Mouse (Mus musculus): ENCODE measurements at regions not wholly inside any gene's neighbourhood (a gene's known extent, or its start where the extent isn't known, plus 50 kb on each side); places are given as distances from the start of the nearest gene placed in this dataset.

- DNase-seq (ENCODE audit: low read depth, low spot score), result no peak
- no peak for TF ChIP-seq ZC3H11A (IDR thresholded peaks at IDR 0.05; ENCODE audit: borderline replicate concordance, low read depth, low read length)
- TF ChIP-seq CHD2 (IDR thresholded peaks at IDR 0.05; ENCODE audit: low read depth, low read length), result no peak
- no peak for TF ChIP-seq ZNF384 (IDR thresholded peaks at IDR 0.05; ENCODE audit: low read depth, low read length)
- no peak for TF ChIP-seq MAFK (IDR thresholded peaks at IDR 0.05; ENCODE audit: insufficient read depth, low read depth, low read length)
- TF ChIP-seq HCFC1 (IDR thresholded peaks at IDR 0.05; ENCODE audit: borderline replicate concordance, insufficient read depth, low read length), result no peak
- in situ Hi-C loops (cut with MboI; ENCODE audit: low sequenced_read_pairs in 2 of 2, unreplicated experiment in 2 of 2), result no loop called here
- peak overlapping the region in 1 of 2 experiments; percentile 36; a peak in 1 of 4 replicates for H3K4me3 ChIP-seq (ENCODE audit: insufficient read depth in 1 of 2, low read depth in 1 of 2, low read length in 2 of 2, poor library complexity in 1 of 2, severe bottlenecking in 1 of 2)
- H3K9me3 ChIP-seq (ENCODE audit: control insufficient read depth, insufficient read depth, low read depth, low read length), result no peaks in the 10 kb centered on the region
- no peaks in the 10 kb centered on the region for H3K36me3 ChIP-seq (ENCODE audit: control insufficient read depth, insufficient read depth, low read length, poor library complexity, severe bottlenecking)
- H3K9ac ChIP-seq (ENCODE audit: insufficient read depth, low read depth, low read length, poor library complexity, severe bottlenecking), result no peak overlapping the region
- H3K4me1 ChIP-seq (ENCODE audit: control insufficient read depth in 2 of 2, insufficient read depth in 2 of 2, low read length in 2 of 2, poor library complexity in 1 of 2), result peaks cover 0 to 3% of the 10 kb centered on the region in 2 experiments; a peak in 2 of 4 replicates
- H3K27ac ChIP-seq (ENCODE audit: insufficient read depth, low read depth, low read length, poor library complexity, severe bottlenecking), result no peak overlapping the region
Measured at GRCm38 (mm10) chr15:36419943-36420480, 587.6 kb downstream of the Zfp706 start.

- TF ChIP-seq MAFK (IDR thresholded peaks at IDR 0.05; ENCODE audit: insufficient read depth, low read depth, low read length), result no peak
- no peak for TF ChIP-seq ZC3H11A (IDR thresholded peaks at IDR 0.05; ENCODE audit: borderline replicate concordance, low read depth, low read length)
- no peak for TF ChIP-seq HCFC1 (IDR thresholded peaks at IDR 0.05; ENCODE audit: borderline replicate concordance, insufficient read depth, low read length)
- TF ChIP-seq CHD2 (IDR thresholded peaks at IDR 0.05; ENCODE audit: low read depth, low read length), result no peak
- no peak for TF ChIP-seq ZNF384 (IDR thresholded peaks at IDR 0.05; ENCODE audit: low read depth, low read length)
- no peak overlapping the region for H3K27ac ChIP-seq (ENCODE audit: insufficient read depth, low read depth, low read length, poor library complexity, severe bottlenecking)
- no peaks in the 10 kb centered on the region for H3K36me3 ChIP-seq (ENCODE audit: control insufficient read depth, insufficient read depth, low read length, poor library complexity, severe bottlenecking)
- in situ Hi-C loops (cut with MboI; ENCODE audit: low sequenced_read_pairs in 2 of 2, unreplicated experiment in 2 of 2), result no loop called here
- peaks cover 0 to 3% of the 10 kb centered on the region in 2 experiments; a peak in 2 of 4 replicates for H3K4me1 ChIP-seq (ENCODE audit: control insufficient read depth in 2 of 2, insufficient read depth in 2 of 2, low read length in 2 of 2, poor library complexity in 1 of 2)
- H3K4me3 ChIP-seq (ENCODE audit: insufficient read depth in 1 of 2, low read depth in 1 of 2, low read length in 2 of 2, poor library complexity in 1 of 2, severe bottlenecking in 1 of 2), result no peak overlapping the region
- no peak for DNase-seq (ENCODE audit: low read depth, low spot score)
- H3K9me3 ChIP-seq (ENCODE audit: control insufficient read depth, insufficient read depth, low read depth, low read length), result no peaks in the 10 kb centered on the region
- no peak overlapping the region for H3K9ac ChIP-seq (ENCODE audit: insufficient read depth, low read depth, low read length, poor library complexity, severe bottlenecking)
Measured at GRCm38 (mm10) chr15:36417426-36417825, 590.1 kb downstream of the Zfp706 start.

- peaks cover 0 to 3% of the 10 kb centered on the region in 2 experiments; a peak in 2 of 4 replicates for H3K4me1 ChIP-seq (ENCODE audit: control insufficient read depth in 2 of 2, insufficient read depth in 2 of 2, low read length in 2 of 2, poor library complexity in 1 of 2)
- DNase-seq (ENCODE audit: low read depth, low spot score), result no peak
- no peak overlapping the region for H3K27ac ChIP-seq (ENCODE audit: insufficient read depth, low read depth, low read length, poor library complexity, severe bottlenecking)
- H3K9me3 ChIP-seq (ENCODE audit: control insufficient read depth, insufficient read depth, low read depth, low read length), result no peaks in the 10 kb centered on the region
- H3K9ac ChIP-seq (ENCODE audit: insufficient read depth, low read depth, low read length, poor library complexity, severe bottlenecking), result no peak overlapping the region
- no peak for TF ChIP-seq ZNF384 (IDR thresholded peaks at IDR 0.05; ENCODE audit: low read depth, low read length)
- TF ChIP-seq ZC3H11A (IDR thresholded peaks at IDR 0.05; ENCODE audit: borderline replicate concordance, low read depth, low read length), result no peak
- no peaks in the 10 kb centered on the region for H3K36me3 ChIP-seq (ENCODE audit: control insufficient read depth, insufficient read depth, low read length, poor library complexity, severe bottlenecking)
- H3K4me3 ChIP-seq (ENCODE audit: insufficient read depth in 1 of 2, low read depth in 1 of 2, low read length in 2 of 2, poor library complexity in 1 of 2, severe bottlenecking in 1 of 2), result no peak overlapping the region
- in situ Hi-C loops (cut with MboI; ENCODE audit: low sequenced_read_pairs in 2 of 2, unreplicated experiment in 2 of 2), result no loop called here
Measured at GRCm38 (mm10) chr15:36415552-36416249, 591.9 kb downstream of the Zfp706 start.

- Histone ChIP-seq H3K4me1 (ENCODE audit: control insufficient read depth in 2 of 2, insufficient read depth in 2 of 2, low read length in 2 of 2, poor library complexity in 1 of 2) (no peaks in the 10 kb centered on the region), H3K9me3 (ENCODE audit: control insufficient read depth, insufficient read depth, low read depth, low read length) (no peaks in the 10 kb centered on the region), H3K27ac (ENCODE audit: insufficient read depth, low read depth, low read length, poor library complexity, severe bottlenecking) (no peak overlapping the region), H3K36me3 (ENCODE audit: control insufficient read depth, insufficient read depth, low read length, poor library complexity, severe bottlenecking) (no peaks in the 10 kb centered on the region), H3K9ac (ENCODE audit: insufficient read depth, low read depth, low read length, poor library complexity, severe bottlenecking) (no peak overlapping the region), H3K4me3 (ENCODE audit: insufficient read depth in 1 of 2, low read depth in 1 of 2, low read length in 2 of 2, poor library complexity in 1 of 2, severe bottlenecking in 1 of 2) (no peak overlapping the region)
- in situ Hi-C loops (cut with MboI; ENCODE audit: low sequenced_read_pairs in 2 of 2, unreplicated experiment in 2 of 2), result no loop called here
- no peak for DNase-seq (ENCODE audit: low read depth, low spot score)
- TF ChIP-seq CHD2 (IDR thresholded peaks at IDR 0.05; ENCODE audit: low read depth, low read length) (no peak), HCFC1 (IDR thresholded peaks at IDR 0.05; ENCODE audit: borderline replicate concordance, insufficient read depth, low read length) (no peak)
Measured at GRCm38 (mm10) chr15:36412016-36412415, 595.6 kb downstream of the Zfp706 start.
